Mouse (Mus musculus): ENCODE measurements at regions not wholly inside any gene's neighbourhood (a gene's known extent, or its start where the extent isn't known, plus 50 kb on each side); places are given as distances from the start of the nearest gene placed in this dataset.
"Not testable (repeated sequence)": the region's sequence is repeated elsewhere in the genome, so short reads cannot be mapped to it uniquely, and the experiment has no call there.

DNA sequence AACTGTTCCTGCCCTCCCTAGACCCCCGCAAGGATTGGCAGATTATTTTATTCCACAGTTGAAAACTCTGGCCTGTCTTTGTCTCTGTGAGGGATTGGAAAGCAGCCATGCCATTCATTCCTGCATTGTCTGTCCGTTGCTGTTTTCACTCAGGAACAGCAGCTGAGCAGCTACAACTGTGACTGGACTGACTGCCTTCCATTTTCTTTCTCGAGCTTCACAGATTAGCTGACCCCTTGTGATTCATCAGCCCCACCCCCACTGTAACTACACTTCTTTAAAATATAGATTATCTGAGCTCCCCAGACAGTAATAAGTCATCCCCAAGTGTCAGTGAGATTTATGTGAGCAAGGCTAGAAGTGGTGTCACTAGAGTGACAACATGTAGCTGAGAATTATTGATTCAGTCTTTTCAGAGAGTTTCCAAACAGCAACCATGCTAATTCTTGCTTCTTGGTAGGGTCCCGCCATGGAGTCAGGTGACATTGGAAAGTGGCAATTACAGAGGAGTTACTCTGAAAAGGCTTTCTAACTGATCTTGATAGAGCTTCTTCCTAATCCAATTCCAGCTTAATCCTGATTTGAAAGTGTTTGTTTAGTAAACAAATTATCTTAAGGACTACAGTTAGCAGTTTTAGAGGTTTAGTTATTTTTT is 496.7 kb upstream of the Olfr1507 start:
- WGBS: 17% methylated on average over 1 of the region's 4 CpGs
- not testable (repeated sequence) for ATAC-seq; DNase-seq (ENCODE audit: low spot score); H3K9ac ChIP-seq (ENCODE audit: low read length); H3K4me1 ChIP-seq (ENCODE audit: control insufficient read depth, insufficient read depth, low read length); H3K9me3 ChIP-seq (replicated peaks; ENCODE audit: control insufficient read depth, low read length); H3K27ac ChIP-seq (ENCODE audit: low read depth, low read length); H3K4me2 ChIP-seq (ENCODE audit: low read length); H3K4me3 ChIP-seq (ENCODE audit: low read depth, low read length); H3K27me3 ChIP-seq (replicated peaks; ENCODE audit: control insufficient read depth, insufficient read depth, low read length); H3K36me3 ChIP-seq (ENCODE audit: control insufficient read depth, insufficient read depth, low read length)

DNA sequence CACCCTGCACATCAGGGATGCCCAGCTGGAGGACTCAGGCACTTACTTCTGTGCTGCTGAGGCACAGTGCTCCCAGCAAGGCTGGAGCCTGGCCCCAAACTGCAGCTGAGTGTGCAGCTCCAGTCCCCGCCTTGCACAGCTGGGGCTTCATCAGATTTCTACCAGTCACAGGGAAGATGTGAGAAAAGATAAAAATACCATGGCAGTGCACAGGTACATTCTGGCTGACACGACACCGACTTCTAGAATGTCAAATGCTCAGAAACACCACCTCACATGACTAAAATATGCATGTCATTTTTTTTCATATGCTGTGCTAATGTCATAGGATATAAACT is 495.7 kb upstream of the Olfr1507 start:
- H3K27ac ChIP-seq (ENCODE audit: low read depth, low read length); H3K9me3 ChIP-seq (replicated peaks; ENCODE audit: control insufficient read depth, low read length); DNase-seq (ENCODE audit: low spot score); H3K36me3 ChIP-seq (ENCODE audit: control insufficient read depth, insufficient read depth, low read length); H3K9ac ChIP-seq (ENCODE audit: low read length); H3K4me1 ChIP-seq (ENCODE audit: control insufficient read depth, insufficient read depth, low read length); H3K27me3 ChIP-seq (replicated peaks; ENCODE audit: control insufficient read depth, insufficient read depth, low read length); H3K4me2 ChIP-seq (ENCODE audit: low read length); H3K4me3 ChIP-seq (ENCODE audit: low read depth, low read length): not testable (repeated sequence)
- WGBS: no CpG with 5 or more reads among the region's 3 CpGs
- peak; percentile 52; the same call in 1 of the 2 replicates for ATAC-seq

DNA sequence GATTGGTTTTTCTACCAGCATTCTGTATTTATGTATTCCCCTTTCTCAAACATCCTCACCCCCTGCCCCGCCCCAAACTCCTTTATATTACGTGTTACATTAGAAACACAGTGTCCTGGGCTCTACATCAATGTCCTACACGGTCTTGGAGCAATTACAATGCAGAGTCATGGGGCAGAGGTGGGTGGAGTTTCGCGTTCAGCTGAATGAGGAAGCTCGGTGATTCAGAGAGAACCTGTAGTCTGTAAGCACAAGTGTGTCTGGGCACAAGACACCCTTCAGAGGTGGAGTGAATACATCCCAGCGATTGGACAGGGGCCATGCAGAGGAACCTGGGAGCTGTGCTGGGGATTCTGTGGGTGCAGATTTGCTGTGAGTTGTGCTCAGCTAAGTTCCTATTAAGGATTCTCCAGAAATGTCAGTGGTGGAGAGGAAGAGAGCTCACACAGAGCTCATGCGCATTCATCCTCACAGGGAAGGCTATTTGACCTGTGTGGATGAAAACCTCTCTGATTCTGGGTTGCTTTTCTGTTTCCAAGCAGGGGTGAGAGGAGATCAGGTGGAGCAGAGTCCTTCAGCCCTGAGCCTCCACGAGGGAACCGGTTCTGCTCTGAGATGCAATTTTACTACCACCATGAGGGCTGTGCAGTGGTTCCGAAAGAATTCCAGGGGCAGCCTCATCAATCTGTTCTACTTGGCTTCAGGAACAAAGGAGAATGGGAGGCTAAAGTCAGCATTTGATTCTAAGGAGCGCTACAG is 495.2 kb upstream of the Olfr1507 start:
- H3K9ac ChIP-seq (ENCODE audit: low read length); H3K4me1 ChIP-seq (ENCODE audit: control insufficient read depth, insufficient read depth, low read length); H3K36me3 ChIP-seq (ENCODE audit: control insufficient read depth, insufficient read depth, low read length); DNase-seq (ENCODE audit: low spot score); H3K27me3 ChIP-seq (replicated peaks; ENCODE audit: control insufficient read depth, insufficient read depth, low read length); H3K4me3 ChIP-seq (ENCODE audit: low read depth, low read length); H3K4me2 ChIP-seq (ENCODE audit: low read length); H3K9me3 ChIP-seq (replicated peaks; ENCODE audit: control insufficient read depth, low read length); H3K27ac ChIP-seq (ENCODE audit: low read depth, low read length): not testable (repeated sequence)
- WGBS: no CpG with 5 or more reads among the region's 12 CpGs
- ATAC-seq: peak; percentile 42; the same call in 1 of the 2 replicates

DNA sequence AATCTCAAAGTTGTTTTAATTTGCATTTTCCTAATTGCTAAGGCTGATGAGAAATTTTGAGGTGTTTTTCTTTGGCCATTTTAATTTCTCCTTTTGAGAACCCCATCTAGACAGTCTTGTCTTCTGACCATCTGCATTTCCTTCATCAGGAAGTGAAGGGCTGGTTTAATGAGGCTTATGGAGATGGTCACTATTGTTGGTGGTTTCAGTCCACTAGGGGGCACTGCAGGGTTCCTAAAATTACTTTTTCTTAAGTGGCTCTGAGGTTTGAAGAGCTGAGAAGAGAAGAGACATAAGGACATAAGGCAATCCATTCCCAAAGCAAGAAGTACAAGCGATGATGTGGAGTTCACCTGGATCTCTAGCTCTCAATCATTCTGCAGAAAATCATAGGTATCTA is 494.4 kb upstream of the Olfr1507 start:
- not testable (repeated sequence) for H3K27ac ChIP-seq (ENCODE audit: low read depth, low read length); DNase-seq (ENCODE audit: low spot score); H3K27me3 ChIP-seq (replicated peaks; ENCODE audit: control insufficient read depth, insufficient read depth, low read length); H3K9me3 ChIP-seq (replicated peaks; ENCODE audit: control insufficient read depth, low read length); H3K36me3 ChIP-seq (ENCODE audit: control insufficient read depth, insufficient read depth, low read length); H3K4me1 ChIP-seq (ENCODE audit: control insufficient read depth, insufficient read depth, low read length); H3K4me3 ChIP-seq (ENCODE audit: low read depth, low read length); ATAC-seq; H3K9ac ChIP-seq (ENCODE audit: low read length); H3K4me2 ChIP-seq (ENCODE audit: low read length)
- 77% methylated on average over 1 of the region's 1 CpGs for WGBS

DNA sequence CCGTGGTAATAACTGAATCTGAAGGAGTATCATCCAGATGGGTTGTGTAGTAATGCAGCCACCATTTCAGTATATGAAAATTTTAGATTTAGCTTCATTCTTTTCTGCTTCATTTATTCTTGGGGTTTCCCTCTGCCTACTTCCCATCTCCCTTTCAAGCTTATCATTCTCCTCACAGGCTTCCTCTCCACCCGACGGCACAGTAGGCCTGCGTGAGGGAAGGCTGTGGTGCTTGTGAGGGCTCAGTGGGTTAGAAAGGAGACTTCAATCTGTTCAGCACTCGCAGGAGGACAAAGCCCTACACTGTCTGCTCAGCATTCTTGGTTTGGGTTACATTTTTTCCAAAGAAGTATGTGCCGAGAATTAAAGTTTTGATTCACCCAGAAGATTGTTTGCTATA is 493.0 kb upstream of the Olfr1507 start:
- ATAC-seq; H3K4me1 ChIP-seq (ENCODE audit: control insufficient read depth, insufficient read depth, low read length); H3K9me3 ChIP-seq (replicated peaks; ENCODE audit: control insufficient read depth, low read length); H3K36me3 ChIP-seq (ENCODE audit: control insufficient read depth, insufficient read depth, low read length); H3K27me3 ChIP-seq (replicated peaks; ENCODE audit: control insufficient read depth, insufficient read depth, low read length); H3K4me3 ChIP-seq (ENCODE audit: low read depth, low read length); H3K27ac ChIP-seq (ENCODE audit: low read depth, low read length); H3K9ac ChIP-seq (ENCODE audit: low read length); DNase-seq (ENCODE audit: low spot score); H3K4me2 ChIP-seq (ENCODE audit: low read length): not testable (repeated sequence)
- no CpG with 5 or more reads among the region's 6 CpGs for WGBS

DNA sequence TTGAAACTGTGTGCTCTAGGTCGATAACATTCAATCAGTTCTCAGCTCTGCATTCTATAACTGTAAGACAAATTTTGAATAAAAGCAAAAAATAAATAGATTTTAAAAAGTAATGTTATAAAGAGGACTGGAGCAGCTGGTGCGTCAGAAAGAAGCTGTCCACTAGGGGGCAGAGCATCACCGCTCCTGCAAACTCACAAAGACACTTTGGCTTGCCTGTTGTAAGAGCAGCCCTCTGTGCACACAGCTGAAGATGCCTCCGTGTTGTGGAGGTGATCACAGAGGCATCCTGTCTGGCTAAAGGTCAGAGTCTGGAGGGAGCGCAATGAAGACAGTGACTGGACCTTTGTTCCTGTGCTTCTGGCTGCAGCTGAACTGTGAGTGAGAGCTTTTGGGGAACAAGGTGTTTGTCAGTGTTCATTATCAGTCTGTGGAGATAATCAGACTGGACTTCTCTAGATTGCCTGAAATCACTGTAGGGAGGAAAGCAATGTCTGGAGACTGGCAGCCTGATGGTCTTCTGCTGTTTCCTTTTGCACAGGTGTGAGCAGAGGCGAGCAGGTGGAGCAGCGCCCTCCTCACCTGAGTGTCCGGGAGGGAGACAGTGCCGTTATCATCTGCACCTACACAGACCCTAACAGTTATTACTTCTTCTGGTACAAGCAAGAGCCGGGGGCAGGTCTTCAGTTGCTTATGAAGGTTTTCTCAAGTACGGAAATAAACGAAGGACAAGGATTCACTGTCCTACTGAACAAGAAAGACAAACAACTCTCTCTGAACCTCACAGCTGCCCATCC is 476.9 kb upstream of the Olfr1507 start:
- not testable (repeated sequence) for DNase-seq (ENCODE audit: low spot score); H3K36me3 ChIP-seq (ENCODE audit: control insufficient read depth, insufficient read depth, low read length); H3K9ac ChIP-seq (ENCODE audit: low read length); H3K27ac ChIP-seq (ENCODE audit: low read depth, low read length); H3K4me3 ChIP-seq (ENCODE audit: low read depth, low read length); H3K27me3 ChIP-seq (replicated peaks; ENCODE audit: control insufficient read depth, insufficient read depth, low read length); H3K4me1 ChIP-seq (ENCODE audit: control insufficient read depth, insufficient read depth, low read length); H3K4me2 ChIP-seq (ENCODE audit: low read length); H3K9me3 ChIP-seq (replicated peaks; ENCODE audit: control insufficient read depth, low read length)
- no CpG with 5 or more reads among the region's 12 CpGs for WGBS
- ATAC-seq: peak; percentile 81

DNA sequence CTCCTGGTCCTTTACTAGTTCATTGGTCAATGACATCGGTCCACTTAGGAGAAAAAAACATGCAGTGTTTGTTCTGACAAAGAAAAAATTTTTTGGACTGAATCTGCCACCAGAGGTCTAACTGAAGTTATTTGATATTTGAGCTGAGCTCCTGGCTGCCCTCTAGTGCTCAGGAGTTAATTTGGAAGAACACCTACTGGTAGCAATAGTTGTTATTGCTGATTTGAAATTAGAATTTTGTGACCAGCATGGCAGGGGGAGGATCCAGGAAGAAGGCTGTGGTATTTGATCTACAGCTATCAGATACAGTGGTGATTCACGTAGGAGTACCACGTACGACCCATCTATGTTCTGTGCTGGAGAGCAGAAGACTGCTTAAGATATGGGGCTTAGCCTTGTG is 466.6 kb upstream of the Olfr1507 start:
- not testable (repeated sequence) for H3K27ac ChIP-seq (ENCODE audit: low read depth, low read length); H3K4me3 ChIP-seq (ENCODE audit: low read depth, low read length); H3K36me3 ChIP-seq (ENCODE audit: control insufficient read depth, insufficient read depth, low read length); H3K4me2 ChIP-seq (ENCODE audit: low read length); ATAC-seq; H3K27me3 ChIP-seq (replicated peaks; ENCODE audit: control insufficient read depth, insufficient read depth, low read length); H3K4me1 ChIP-seq (ENCODE audit: control insufficient read depth, insufficient read depth, low read length); H3K9ac ChIP-seq (ENCODE audit: low read length); H3K9me3 ChIP-seq (replicated peaks; ENCODE audit: control insufficient read depth, low read length); DNase-seq (ENCODE audit: low spot score)
- 90% methylated on average over 3 of the region's 4 CpGs for WGBS

DNA sequence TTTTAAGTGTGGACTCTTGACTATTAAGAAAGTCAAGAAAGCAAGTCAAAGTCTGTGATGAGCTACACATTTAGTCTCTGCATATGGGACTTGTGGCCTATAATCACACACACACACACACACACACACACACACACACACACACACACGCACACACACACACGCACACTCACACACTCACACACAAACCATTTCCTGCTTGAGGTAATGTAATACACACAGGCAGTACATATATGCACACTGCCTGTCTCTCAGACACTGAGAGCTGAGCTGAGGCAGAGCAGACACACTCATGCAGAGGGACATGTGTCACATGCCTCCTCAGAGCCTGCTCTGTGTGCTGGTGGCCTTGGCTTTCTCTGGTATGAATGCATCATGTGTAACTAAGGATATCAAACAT is 461.0 kb upstream of the Olfr1507 start:
- not testable (repeated sequence) for H3K27me3 ChIP-seq (replicated peaks; ENCODE audit: control insufficient read depth, insufficient read depth, low read length); H3K9ac ChIP-seq (ENCODE audit: low read length); H3K4me2 ChIP-seq (ENCODE audit: low read length); H3K4me1 ChIP-seq (ENCODE audit: control insufficient read depth, insufficient read depth, low read length); H3K4me3 ChIP-seq (ENCODE audit: low read depth, low read length); H3K36me3 ChIP-seq (ENCODE audit: control insufficient read depth, insufficient read depth, low read length); ATAC-seq; H3K9me3 ChIP-seq (replicated peaks; ENCODE audit: control insufficient read depth, low read length); H3K27ac ChIP-seq (ENCODE audit: low read depth, low read length); DNase-seq (ENCODE audit: low spot score)
- no CpG with 5 or more reads among the region's 2 CpGs for WGBS

DNA sequence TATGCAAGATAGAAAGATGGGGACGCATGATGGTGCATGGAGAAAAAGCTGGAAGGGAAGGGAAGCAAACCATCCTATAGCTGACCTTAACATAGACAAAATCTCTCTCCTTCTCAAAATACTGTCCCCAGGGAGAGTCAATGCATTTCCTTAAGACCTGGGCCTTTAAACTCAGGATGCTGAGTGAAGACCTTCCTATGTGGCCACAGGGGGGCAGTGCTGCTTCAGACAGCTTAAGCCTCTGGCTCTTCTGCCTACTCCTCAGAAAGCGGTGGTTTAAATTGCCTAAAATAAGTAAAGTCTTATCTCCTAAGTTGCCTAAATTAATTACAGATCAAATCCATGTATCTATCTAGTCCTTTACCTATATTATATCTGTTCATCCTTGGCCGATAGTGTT is 449.4 kb upstream of the Olfr1507 start:
- no CpG with 5 or more reads among the region's 3 CpGs for WGBS
- ATAC-seq: not testable (repeated sequence)

More for the DNA sequence above, 449.4 kb upstream of the Olfr1507 start:
- DNase-seq (ENCODE audit: low spot score); H3K27ac ChIP-seq (ENCODE audit: low read depth, low read length); H3K4me3 ChIP-seq (ENCODE audit: low read depth, low read length); H3K9me3 ChIP-seq (replicated peaks; ENCODE audit: control insufficient read depth, low read length); H3K27me3 ChIP-seq (replicated peaks; ENCODE audit: control insufficient read depth, insufficient read depth, low read length); H3K4me1 ChIP-seq (ENCODE audit: control insufficient read depth, insufficient read depth, low read length); H3K9ac ChIP-seq (ENCODE audit: low read length); H3K4me2 ChIP-seq (ENCODE audit: low read length); H3K36me3 ChIP-seq (ENCODE audit: control insufficient read depth, insufficient read depth, low read length): not testable (repeated sequence)

Measured in forebrain, embryonic 14.5 days (tissue).